Mouse (Mus musculus): ENCODE results near the gene Pcbp2. TPM values are rescaled to one million over a fixed set of nuclear protein-coding genes. Genes with fewer than 3 reads are reported as not detected.

Pcbp2 gene
- polyA plus RNA-seq, 1 experiment from 2014 or later, result 247 TPM

- Histone ChIP-seq H3K36me3 (ENCODE audit: control insufficient read depth, insufficient read depth, low read length) (peaks cover 5% of the 10 kb centered on the region; the same call in 1 of the 2 replicates), H3K9ac (ENCODE audit: low read length) (no peak overlapping the region), H3K4me3 (ENCODE audit: low read depth, low read length) (no peak overlapping the region), H3K27me3 (ENCODE audit: control insufficient read depth, insufficient read depth, low read length) (no peaks in the 10 kb centered on the region), H3K27ac (ENCODE audit: low read depth, low read length) (no peak overlapping the region), H3K4me1 (replicated peaks; ENCODE audit: control insufficient read depth, insufficient read depth, low read length) (peaks cover 7% of the 10 kb centered on the region), H3K9me3 (ENCODE audit: control insufficient read depth, low read length) (no peaks in the 10 kb centered on the region), H3K4me2 (ENCODE audit: low read depth, low read length, severe bottlenecking) (no peak overlapping the region)
- no peak for ATAC-seq (replicated peaks; ENCODE audit: low FRiP score)
- DNase-seq (ENCODE audit: low spot score), result no peak
- 79% methylated on average over 2 of the region's 2 CpGs for WGBS
Measured at GRCm38 (mm10) chr15:102506464-102506830, 36.1 kb downstream of the Pcbp2 start.

GRCm38 (mm10) chr15:102506864-102507263 is 36.5 kb downstream of the Pcbp2 start:
- Histone ChIP-seq H3K4me3 (ENCODE audit: low read depth, low read length) (no peak overlapping the region), H3K4me2 (ENCODE audit: low read depth, low read length, severe bottlenecking) (no peak overlapping the region), H3K27ac (ENCODE audit: low read depth, low read length) (no peak overlapping the region), H3K9me3 (ENCODE audit: control insufficient read depth, low read length) (no peaks in the 10 kb centered on the region), H3K27me3 (ENCODE audit: control insufficient read depth, insufficient read depth, low read length) (no peaks in the 10 kb centered on the region), H3K36me3 (ENCODE audit: control insufficient read depth, insufficient read depth, low read length) (peaks cover 5% of the 10 kb centered on the region; the same call in 1 of the 2 replicates), H3K4me1 (replicated peaks; ENCODE audit: control insufficient read depth, insufficient read depth, low read length) (peaks cover 11% of the 10 kb centered on the region), H3K9ac (ENCODE audit: low read length) (no peak overlapping the region)
- ATAC-seq (replicated peaks; ENCODE audit: low FRiP score) (no peak), DNase-seq (ENCODE audit: low spot score) (no peak)
- WGBS, result 92% methylated on average over 1 of the region's 1 CpGs

DNA sequence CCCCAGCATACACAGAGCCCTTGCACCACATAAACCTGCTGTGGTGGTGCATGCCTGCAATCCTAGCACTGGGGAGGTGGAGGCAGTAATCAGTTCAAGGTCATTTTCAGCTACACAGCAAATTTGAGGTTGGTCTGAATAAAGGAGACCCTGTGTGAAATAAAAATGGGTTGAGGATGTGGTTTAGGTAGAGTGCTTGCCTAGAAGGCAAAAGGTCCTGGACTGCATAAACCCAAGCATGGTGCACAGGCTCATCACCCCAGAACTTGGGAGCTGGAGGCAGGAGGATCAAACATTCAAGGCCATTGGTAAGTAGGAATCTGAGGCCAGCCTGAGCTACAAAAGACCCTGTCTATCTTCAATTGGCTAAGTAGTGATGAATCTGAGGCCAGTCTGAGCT is 37.2 kb downstream of the Pcbp2 start:
- no peaks in the 10 kb centered on the region for H3K27me3 ChIP-seq (ENCODE audit: control insufficient read depth, insufficient read depth, low read length)
- H3K36me3 ChIP-seq (ENCODE audit: control insufficient read depth, insufficient read depth, low read length), result peaks cover 5% of the 10 kb centered on the region; the same call in 1 of the 2 replicates
- no peak overlapping the region for H3K4me2 ChIP-seq (ENCODE audit: low read depth, low read length, severe bottlenecking)
- H3K27ac ChIP-seq (ENCODE audit: low read depth, low read length), result no peak overlapping the region
- H3K9me3 ChIP-seq (ENCODE audit: control insufficient read depth, low read length), result no peaks in the 10 kb centered on the region
- no peak overlapping the region for H3K4me3 ChIP-seq (ENCODE audit: low read depth, low read length)
- DNase-seq (ENCODE audit: low spot score) (no peak), ATAC-seq (replicated peaks; ENCODE audit: low FRiP score) (no peak)
- peaks cover 13% of the 10 kb centered on the region for H3K4me1 ChIP-seq (replicated peaks; ENCODE audit: control insufficient read depth, insufficient read depth, low read length)
- H3K9ac ChIP-seq (ENCODE audit: low read length), result no peak overlapping the region

GRCm38 (mm10) chr15:102508336-102508735 is 38.0 kb downstream of the Pcbp2 start:
- WGBS, result 87% methylated on average over 3 of the region's 3 CpGs
- H3K36me3 ChIP-seq (ENCODE audit: control insufficient read depth, insufficient read depth, low read length), result peaks cover 5% of the 10 kb centered on the region; the same call in 1 of the 2 replicates
- H3K27me3 ChIP-seq (ENCODE audit: control insufficient read depth, insufficient read depth, low read length), result no peaks in the 10 kb centered on the region
- H3K4me3 ChIP-seq (ENCODE audit: low read depth, low read length), result no peak overlapping the region
- no peak overlapping the region for H3K4me2 ChIP-seq (ENCODE audit: low read depth, low read length, severe bottlenecking)
- DNase-seq (ENCODE audit: low spot score), result no peak
- no peak for ATAC-seq (replicated peaks; ENCODE audit: low FRiP score)
- H3K9ac ChIP-seq (ENCODE audit: low read length), result no peak overlapping the region
- no peaks in the 10 kb centered on the region for H3K9me3 ChIP-seq (ENCODE audit: control insufficient read depth, low read length)
- peaks cover 13% of the 10 kb centered on the region for H3K4me1 ChIP-seq (replicated peaks; ENCODE audit: control insufficient read depth, insufficient read depth, low read length)
- H3K27ac ChIP-seq (ENCODE audit: low read depth, low read length), result no peak overlapping the region

DNA sequence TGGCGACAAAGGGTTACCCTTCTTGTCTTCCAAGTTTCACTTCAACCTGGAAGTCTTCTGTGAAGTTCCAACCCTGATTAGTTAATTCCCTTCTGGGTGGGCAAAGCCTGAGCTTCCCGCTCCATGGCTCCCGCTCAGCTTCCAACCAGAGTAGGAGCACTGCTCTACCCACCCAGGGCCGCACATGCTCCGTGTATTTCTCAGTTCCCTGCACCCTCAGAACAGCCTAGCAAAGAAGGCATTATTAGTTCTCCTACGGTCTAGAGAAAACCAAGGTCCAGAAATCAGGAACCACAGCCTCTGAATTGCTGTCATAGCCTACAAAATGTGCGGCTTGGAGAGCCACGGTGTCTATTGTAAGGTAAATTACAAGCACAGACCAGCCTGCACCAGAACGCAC is 39.8 kb downstream of the Pcbp2 start:
- Histone ChIP-seq H3K9me3 (ENCODE audit: control insufficient read depth, low read length) (no peaks in the 10 kb centered on the region), H3K4me3 (ENCODE audit: low read depth, low read length) (peak overlapping the region; percentile 53), H3K27me3 (ENCODE audit: control insufficient read depth, insufficient read depth, low read length) (no peaks in the 10 kb centered on the region), H3K36me3 (ENCODE audit: control insufficient read depth, insufficient read depth, low read length) (no peaks in the 10 kb centered on the region), H3K9ac (ENCODE audit: low read length) (peak overlapping the region; percentile 61), H3K4me1 (replicated peaks; ENCODE audit: control insufficient read depth, insufficient read depth, low read length) (peaks cover 13% of the 10 kb centered on the region), H3K27ac (ENCODE audit: low read depth, low read length) (0 out of 2 replicates have a peak overlapping the region, but pooled peaks have one; percentile 50), H3K4me2 (ENCODE audit: low read depth, low read length, severe bottlenecking) (peak overlapping the region; percentile 84)
- WGBS, result 6% methylated on average over 9 of the region's 9 CpGs
- ATAC-seq (replicated peaks; ENCODE audit: low FRiP score) (peak; percentile 67), DNase-seq (ENCODE audit: low spot score) (no peak)

DNA sequence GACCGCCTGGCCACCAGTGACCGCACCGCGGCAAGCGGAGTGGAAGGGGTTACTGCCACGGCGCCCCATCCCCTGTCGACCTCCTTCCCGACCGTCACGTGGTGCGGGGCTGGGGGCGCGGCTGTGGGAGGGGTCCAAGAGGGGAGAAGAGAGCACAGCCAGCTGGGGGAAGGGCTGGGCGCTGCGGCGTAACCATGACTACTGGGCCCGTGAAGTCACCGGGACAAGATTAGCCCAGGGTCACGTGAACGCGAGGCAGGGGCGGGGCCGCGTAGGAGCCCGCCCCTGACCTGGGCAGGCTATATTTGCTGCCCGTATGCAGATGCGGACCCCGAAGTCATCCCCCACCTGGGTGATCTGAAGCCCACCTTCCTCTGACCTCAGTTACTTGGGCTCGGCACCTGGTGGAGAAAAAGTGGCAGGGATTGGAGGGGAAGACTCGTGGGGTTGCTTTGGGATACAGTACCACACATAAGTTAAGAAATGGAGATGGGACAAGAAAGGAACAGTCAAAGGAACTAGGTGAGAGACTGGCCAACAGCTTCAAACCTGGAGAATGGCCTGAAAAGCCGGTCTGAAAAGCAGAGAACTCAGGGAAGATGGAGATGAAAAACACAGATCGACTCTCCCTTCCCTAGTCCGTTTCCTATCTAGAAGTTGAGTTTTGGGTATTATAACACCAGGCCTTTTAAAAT is 40.4 kb downstream of the Pcbp2 start:
- peak overlapping the region; percentile 74 for H3K27ac ChIP-seq (ENCODE audit: low read depth, low read length)
- no peaks in the 10 kb centered on the region for H3K9me3 ChIP-seq (ENCODE audit: control insufficient read depth, low read length)
- peak overlapping the region; percentile 84 for H3K4me2 ChIP-seq (ENCODE audit: low read depth, low read length, severe bottlenecking)
- H3K36me3 ChIP-seq (ENCODE audit: control insufficient read depth, insufficient read depth, low read length), result no peaks in the 10 kb centered on the region
- ATAC-seq (replicated peaks; ENCODE audit: low FRiP score) (peak; percentile 96), DNase-seq (ENCODE audit: low spot score) (peak; percentile 98)
- no peaks in the 10 kb centered on the region for H3K27me3 ChIP-seq (ENCODE audit: control insufficient read depth, insufficient read depth, low read length)
- WGBS, result 3% methylated on average over 32 of the region's 34 CpGs
- peak overlapping the region; percentile 61 for H3K9ac ChIP-seq (ENCODE audit: low read length)
- H3K4me1 ChIP-seq (replicated peaks; ENCODE audit: control insufficient read depth, insufficient read depth, low read length), result peaks cover 14% of the 10 kb centered on the region
- H3K4me3 ChIP-seq (ENCODE audit: low read depth, low read length), result peak overlapping the region; percentile 53

DNA sequence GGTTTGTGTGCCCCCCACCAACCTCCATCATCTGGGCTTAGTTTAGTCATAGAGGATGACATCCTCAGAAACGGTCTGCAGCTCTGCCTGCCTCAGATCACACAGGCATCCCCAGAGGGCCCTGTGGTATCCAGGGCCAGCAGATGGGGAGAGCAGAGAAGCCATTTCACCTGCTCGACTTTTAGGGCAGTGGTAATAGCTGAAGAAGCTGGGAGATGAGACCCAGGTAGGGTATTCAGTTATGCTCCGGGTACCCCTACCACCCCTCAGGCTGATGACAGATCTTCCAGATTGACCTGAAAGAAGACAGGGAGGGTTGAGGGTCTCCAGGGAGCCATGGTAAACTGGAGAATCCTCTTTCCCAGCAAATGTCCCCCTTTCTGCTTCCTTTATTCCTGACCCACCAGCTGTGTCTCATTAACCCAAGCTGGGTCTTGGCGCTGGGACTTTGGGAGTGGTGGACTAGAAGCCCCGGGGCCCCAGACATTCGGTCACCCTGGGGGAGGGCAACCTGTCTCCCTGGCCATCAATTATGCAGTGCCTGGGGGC is 41.0 kb downstream of the Pcbp2 start:
- H3K9me3 ChIP-seq (ENCODE audit: control insufficient read depth, low read length), result no peaks in the 10 kb centered on the region
- no peaks in the 10 kb centered on the region for H3K36me3 ChIP-seq (ENCODE audit: control insufficient read depth, insufficient read depth, low read length)
- peak overlapping the region; percentile 84 for H3K4me2 ChIP-seq (ENCODE audit: low read depth, low read length, severe bottlenecking)
- peaks cover 19% of the 10 kb centered on the region for H3K4me1 ChIP-seq (replicated peaks; ENCODE audit: control insufficient read depth, insufficient read depth, low read length)
- no peak for ATAC-seq (replicated peaks; ENCODE audit: low FRiP score)
- H3K27me3 ChIP-seq (ENCODE audit: control insufficient read depth, insufficient read depth, low read length), result no peaks in the 10 kb centered on the region
- H3K27ac ChIP-seq (ENCODE audit: low read depth, low read length), result peak overlapping the region; percentile 74
- DNase-seq (ENCODE audit: low spot score), result peak; percentile 67
- no peak overlapping the region for H3K4me3 ChIP-seq (ENCODE audit: low read depth, low read length)
- H3K9ac ChIP-seq (ENCODE audit: low read length), result peak overlapping the region; percentile 35; the same call in 1 of the 2 replicates
- WGBS, result 10% methylated on average over 6 of the region's 6 CpGs

GRCm38 (mm10) chr15:102512010-102512409 is 41.7 kb downstream of the Pcbp2 start:
- Histone ChIP-seq H3K4me1 (replicated peaks; ENCODE audit: control insufficient read depth, insufficient read depth, low read length) (peaks cover 19% of the 10 kb centered on the region), H3K27me3 (ENCODE audit: control insufficient read depth, insufficient read depth, low read length) (no peaks in the 10 kb centered on the region), H3K4me3 (ENCODE audit: low read depth, low read length) (no peak overlapping the region), H3K9me3 (ENCODE audit: control insufficient read depth, low read length) (no peaks in the 10 kb centered on the region), H3K27ac (ENCODE audit: low read depth, low read length) (peak overlapping the region; percentile 74), H3K36me3 (ENCODE audit: control insufficient read depth, insufficient read depth, low read length) (no peaks in the 10 kb centered on the region), H3K9ac (ENCODE audit: low read length) (0 out of 2 replicates have a peak overlapping the region, but pooled peaks have one; percentile 35), H3K4me2 (ENCODE audit: low read depth, low read length, severe bottlenecking) (no peak overlapping the region; the same call in 1 of the 2 replicates)
- DNase-seq (ENCODE audit: low spot score) (no peak), ATAC-seq (replicated peaks; ENCODE audit: low FRiP score) (no peak)
- 29% methylated on average over 5 of the region's 5 CpGs for WGBS

GRCm38 (mm10) chr15:102512471-102512870 is 42.1 kb downstream of the Pcbp2 start:
- Histone ChIP-seq H3K4me2 (ENCODE audit: low read depth, low read length, severe bottlenecking) (no peak overlapping the region), H3K4me3 (ENCODE audit: low read depth, low read length) (no peak overlapping the region), H3K36me3 (ENCODE audit: control insufficient read depth, insufficient read depth, low read length) (no peaks in the 10 kb centered on the region), H3K9ac (ENCODE audit: low read length) (no peak overlapping the region), H3K27me3 (ENCODE audit: control insufficient read depth, insufficient read depth, low read length) (no peaks in the 10 kb centered on the region), H3K27ac (ENCODE audit: low read depth, low read length) (peak overlapping the region; percentile 74; the same call in 1 of the 2 replicates), H3K4me1 (replicated peaks; ENCODE audit: control insufficient read depth, insufficient read depth, low read length) (peaks cover 19% of the 10 kb centered on the region), H3K9me3 (ENCODE audit: control insufficient read depth, low read length) (no peaks in the 10 kb centered on the region)
- DNase-seq (ENCODE audit: low spot score) (no peak), ATAC-seq (replicated peaks; ENCODE audit: low FRiP score) (no peak)
